Mouse (Mus musculus): ENCODE data around the gene Rgs2. TPM values are rescaled to one million over a fixed set of nuclear protein-coding genes. Genes with fewer than 3 reads are reported as not detected.

The Rgs2 gene
- total RNA-seq (2023): 335 TPM

DNA sequence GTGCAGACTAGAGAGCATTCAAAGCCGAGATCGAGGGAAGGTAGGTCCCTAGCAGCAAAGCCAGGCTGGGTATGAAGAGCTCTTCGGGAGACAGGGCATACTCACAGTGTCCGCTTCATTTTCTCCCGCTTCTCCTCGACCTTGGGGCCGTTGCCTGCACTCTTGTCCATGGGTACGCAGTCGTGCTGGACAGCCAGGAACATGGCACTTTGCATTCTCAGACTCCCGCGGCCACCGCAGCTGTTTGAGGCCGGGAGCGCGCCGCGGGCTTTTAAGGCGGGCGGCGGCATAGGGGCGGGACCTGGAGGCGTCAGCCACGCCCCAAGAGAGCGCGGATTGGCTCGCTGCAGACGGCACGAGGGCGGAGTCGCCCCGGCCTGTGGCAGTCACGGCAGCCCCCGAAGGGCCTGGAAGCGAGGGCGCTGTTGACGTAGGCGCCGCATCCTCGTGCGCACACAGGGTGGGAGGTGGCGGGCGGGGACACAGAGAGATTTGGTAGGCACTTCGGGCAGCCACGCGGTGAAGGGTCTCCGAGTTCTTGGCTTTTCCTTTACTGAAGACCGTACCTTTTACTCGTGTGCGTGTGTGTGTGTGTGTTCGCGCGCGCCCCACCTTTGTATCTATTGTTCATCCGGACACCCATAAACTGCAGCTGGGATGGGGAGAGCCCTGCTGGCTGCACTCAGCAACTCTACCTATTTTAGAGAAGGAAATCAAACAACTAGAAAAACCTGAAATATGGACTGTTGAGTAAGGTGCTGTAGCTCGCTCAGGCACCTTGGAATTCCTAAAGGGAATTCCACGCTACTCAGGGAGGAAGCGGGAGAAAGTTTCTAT, at the start of gene Rgs2:
Gene Rgs2 (minus strand): TSS at position 258 of the 837 bp plus-strand sequence.

Other genes with a start within 250 kb of the Rgs2 start
- gene Trove2, start 227.1 kb downstream of the Rgs2 start, total RNA-seq (2023): 2.6 TPM
- 26.8 TPM for gene Uchl5, start 226.9 kb downstream of the Rgs2 start, total RNA-seq (2023)
- 0.85 TPM for gene Rgs13, start 173.2 kb upstream of the Rgs2 start, total RNA-seq (2023)
- 334 TPM for gene Rgs1, start 245.1 kb upstream of the Rgs2 start, total RNA-seq (2023)